Mouse (Mus musculus): ENCODE data around the gene Ypel3. TPM values are rescaled to one million over a fixed set of nuclear protein-coding genes. Genes with fewer than 3 reads are reported as not detected.
"Not testable (repeated sequence)": the region's sequence is repeated elsewhere in the genome, so short reads cannot be mapped to it uniquely, and the experiment has no call there.

Ypel3 gene
- 100 to 1,000 TPM in 1 of 4 experiments, 10 to 100 TPM in 3; 91.2 to 105 (median 95.6) TPM for total RNA-seq (2022)

- DNase-seq (ENCODE audit: low spot score in 2 of 2) = peak; percentile 93 to 96
These were observed at the start of gene Ypel3 for GRCm38 (mm10) chr7:126776598-126777057. Gene Ypel3 (plus strand): TSS chr7:126776955.

DNA sequence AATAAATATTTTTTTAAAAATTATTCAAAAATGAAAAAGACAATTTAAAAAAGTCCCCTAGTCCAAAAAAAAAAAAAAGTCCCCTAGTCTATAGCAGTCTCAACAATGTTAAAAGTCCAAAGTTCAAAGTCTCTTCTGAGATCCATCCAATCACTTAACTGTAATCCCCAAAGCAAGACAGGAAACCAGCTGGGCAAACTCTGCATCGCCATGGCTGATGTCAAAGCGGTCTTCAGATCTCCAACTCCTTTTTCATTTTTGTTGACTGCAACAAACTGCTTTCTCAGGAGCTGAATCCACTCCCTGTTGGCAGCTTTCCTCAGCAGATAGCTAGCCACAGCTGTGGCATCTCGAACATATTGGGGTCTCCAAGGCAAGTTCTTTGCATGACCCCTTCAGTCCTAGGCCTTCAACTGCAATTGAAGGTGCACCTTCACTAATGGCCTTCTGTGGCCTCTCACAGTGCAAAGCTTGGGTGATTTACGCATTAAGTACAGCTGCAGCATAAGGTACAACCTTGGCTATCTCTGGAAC is 46.4 kb upstream of the Ypel3 start:
- not testable (repeated sequence) for DNase-seq (ENCODE audit: low spot score in 2 of 2)

- DNase-seq (ENCODE audit: low spot score in 2 of 2) = no peak
These were observed 40.6 kb upstream of the Ypel3 start for GRCm38 (mm10) chr7:126736122-126736521.

- DNase-seq (ENCODE audit: low spot score in 2 of 2) = no peak
These were observed 37.2 kb upstream of the Ypel3 start for GRCm38 (mm10) chr7:126739551-126739950.

- DNase-seq (ENCODE audit: low spot score in 2 of 2) = no peak
These were observed 36.5 kb upstream of the Ypel3 start for GRCm38 (mm10) chr7:126740132-126740735.

- no peak for DNase-seq (ENCODE audit: low spot score in 2 of 2)
These were observed 35.8 kb upstream of the Ypel3 start for GRCm38 (mm10) chr7:126740977-126741376.

DNA sequence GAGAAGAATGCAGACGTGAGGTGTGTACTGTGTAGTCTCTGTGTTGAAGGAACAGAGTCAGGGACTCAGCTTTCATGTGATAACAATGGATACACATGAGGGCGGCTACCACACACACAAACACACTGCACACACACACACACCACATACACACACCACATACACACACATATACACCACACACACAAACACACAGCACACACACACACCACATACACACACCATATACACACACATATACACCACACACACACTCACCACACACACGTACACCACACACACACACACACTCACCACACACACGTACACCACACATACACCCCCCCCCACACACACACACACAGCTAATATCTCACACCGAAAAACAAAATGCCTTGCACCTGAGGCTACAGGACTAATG is 35.3 kb upstream of the Ypel3 start:
- DNase-seq (ENCODE audit: low spot score in 2 of 2) = no peak

DNA sequence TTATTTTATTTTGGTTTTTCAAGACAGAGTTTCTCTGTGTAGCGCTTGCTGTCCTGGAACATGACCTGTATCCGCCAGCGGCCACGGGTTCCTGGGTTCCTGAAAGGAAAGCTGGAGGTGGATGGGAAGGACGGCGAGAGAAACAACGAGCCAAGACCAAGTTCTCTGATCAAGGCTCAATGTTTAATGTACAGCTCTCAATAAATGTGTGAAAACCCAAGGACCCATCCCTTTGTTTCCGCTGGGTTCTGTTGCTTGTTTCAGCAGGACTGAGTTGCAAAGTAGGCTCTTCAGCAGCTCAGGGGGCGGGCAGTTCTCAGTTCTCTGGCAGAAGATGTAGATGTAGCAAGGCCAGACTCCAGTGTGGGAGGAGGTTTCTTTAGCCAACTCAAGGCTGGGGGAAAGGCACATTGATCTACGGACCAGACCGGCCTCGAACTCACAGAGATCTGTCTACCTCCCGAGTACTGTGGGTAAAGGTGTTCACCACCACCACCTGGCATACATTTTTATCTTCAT is 34.7 kb upstream of the Ypel3 start:
- no peak for DNase-seq (ENCODE audit: low spot score in 2 of 2)

GRCm38 (mm10) chr7:126746066-126746465 is 30.7 kb upstream of the Ypel3 start:
- no peak for DNase-seq (ENCODE audit: low spot score in 2 of 2)

- no peak for DNase-seq (ENCODE audit: low spot score in 2 of 2)
These were observed 30.0 kb upstream of the Ypel3 start for GRCm38 (mm10) chr7:126746798-126747197.

- no peak for DNase-seq (ENCODE audit: low spot score in 2 of 2)
These were observed 27.9 kb upstream of the Ypel3 start for GRCm38 (mm10) chr7:126748824-126749223.

DNA sequence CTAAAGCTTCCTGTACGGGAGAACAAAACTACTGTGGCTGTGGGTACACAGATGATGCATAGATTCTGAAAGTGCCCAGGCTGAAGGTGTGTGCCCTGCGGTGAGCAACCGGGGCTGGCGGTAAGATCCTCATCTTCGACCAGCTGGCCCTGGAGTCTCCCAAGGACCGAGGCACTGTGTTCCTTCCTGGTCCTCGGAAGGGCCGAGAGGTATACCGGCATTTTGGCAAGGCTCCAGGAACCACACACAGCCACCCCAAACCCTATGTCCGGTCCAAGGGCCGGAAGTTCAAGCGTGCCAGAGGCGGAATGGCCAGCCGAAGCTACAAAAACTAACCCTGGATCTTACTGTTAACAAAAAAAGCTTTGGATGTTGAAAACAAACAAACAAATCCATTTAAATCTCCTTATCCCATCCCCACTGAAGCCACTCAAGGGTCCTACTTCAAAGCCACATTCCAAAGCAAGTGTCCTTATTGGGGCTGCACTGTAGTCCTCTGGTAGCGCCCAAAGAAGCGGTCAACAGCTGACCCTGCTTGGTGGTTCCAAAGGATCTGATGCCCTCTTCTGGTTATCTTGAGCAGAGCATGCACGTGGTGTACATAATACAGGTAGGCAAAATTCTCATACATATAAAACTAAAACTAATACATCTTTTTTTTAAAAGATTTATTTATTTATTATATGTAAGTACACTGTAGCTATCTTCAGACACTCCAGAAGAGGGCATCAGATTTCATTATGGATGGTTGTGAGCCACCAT is 27.0 kb upstream of the Ypel3 start:
- no peak for DNase-seq (ENCODE audit: low spot score in 2 of 2)

- peak; percentile 67 to 74 for DNase-seq (ENCODE audit: low spot score in 2 of 2)
These were observed 21.9 kb upstream of the Ypel3 start for GRCm38 (mm10) chr7:126754866-126755265.

- no peak for DNase-seq (ENCODE audit: low spot score in 2 of 2)
These were observed 18.2 kb upstream of the Ypel3 start for GRCm38 (mm10) chr7:126758539-126758938.

DNA sequence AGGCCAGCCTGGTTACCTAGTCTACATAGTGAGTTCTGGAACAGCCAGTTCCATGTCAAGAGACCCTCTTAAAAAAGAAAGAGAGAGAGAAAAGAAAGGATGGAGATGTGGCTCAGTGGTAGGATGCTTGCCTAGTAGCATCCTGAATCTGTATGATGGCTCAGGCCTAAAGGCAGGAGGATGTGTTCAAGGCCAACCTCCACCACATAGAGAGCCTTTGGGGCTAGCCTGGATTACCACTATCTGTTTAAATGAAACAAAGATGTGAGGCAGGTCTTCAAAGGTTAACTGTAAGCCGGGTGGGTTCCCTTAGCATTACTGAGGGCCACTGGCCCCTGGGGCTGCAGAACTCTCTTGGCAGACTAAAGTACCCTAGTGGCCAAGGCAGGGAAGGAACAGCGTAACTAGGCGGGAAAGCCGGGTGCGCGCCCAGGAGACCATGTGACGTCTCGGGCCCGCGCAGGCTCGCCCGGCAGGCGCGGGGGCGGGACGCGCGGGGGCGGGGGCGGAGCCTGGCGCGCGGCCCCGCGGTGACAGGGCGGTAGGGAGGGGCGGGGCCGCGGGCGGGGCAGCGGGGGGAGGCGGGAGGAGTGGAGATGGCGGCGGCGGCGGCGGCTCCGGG is 17.6 kb upstream of the Ypel3 start, which contains the start of gene Mapk3:
TSS of gene Mapk3 (plus strand) at position 552 of the 622 bp plus-strand sequence.
- peak; percentile 85 to 91 for DNase-seq (ENCODE audit: low spot score in 2 of 2)

- no peak for DNase-seq (ENCODE audit: low spot score in 2 of 2)
These were observed 16.9 kb upstream of the Ypel3 start for GRCm38 (mm10) chr7:126759672-126760390.

- DNase-seq (ENCODE audit: low spot score in 2 of 2) = peak; percentile 36 to 73
These were observed 16.4 kb upstream of the Ypel3 start for GRCm38 (mm10) chr7:126760391-126760802.

- no peak for DNase-seq (ENCODE audit: low spot score in 2 of 2)
These were observed 15.8 kb upstream of the Ypel3 start for GRCm38 (mm10) chr7:126760956-126761355.

DNA sequence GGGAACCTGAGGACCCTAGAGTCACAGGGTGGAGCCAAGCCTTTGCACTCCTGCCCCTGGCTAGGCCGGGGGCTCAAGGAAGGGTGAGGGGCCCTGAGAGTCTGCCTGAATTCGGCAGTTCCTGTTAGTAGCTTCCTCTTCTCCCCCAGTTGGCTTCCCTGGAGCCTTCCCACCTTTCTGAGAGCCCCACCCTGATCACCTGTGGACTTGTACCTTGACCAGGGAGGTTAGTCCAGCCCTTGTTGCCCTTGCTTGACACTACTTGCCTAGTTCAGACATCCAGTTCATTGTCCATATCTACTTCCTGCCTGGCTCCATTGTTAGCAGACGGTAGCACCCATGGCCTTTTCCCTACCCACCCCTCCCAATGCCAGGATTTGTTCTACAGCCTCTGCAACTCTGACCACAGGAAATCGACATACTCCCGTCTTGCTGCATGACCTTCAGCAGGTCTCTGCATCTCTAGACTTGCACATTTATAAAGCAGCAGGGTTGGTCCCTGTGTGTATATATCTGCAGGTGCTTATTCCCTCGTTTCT is 15.2 kb upstream of the Ypel3 start:
- DNase-seq (ENCODE audit: low spot score in 2 of 2) = no peak

DNA sequence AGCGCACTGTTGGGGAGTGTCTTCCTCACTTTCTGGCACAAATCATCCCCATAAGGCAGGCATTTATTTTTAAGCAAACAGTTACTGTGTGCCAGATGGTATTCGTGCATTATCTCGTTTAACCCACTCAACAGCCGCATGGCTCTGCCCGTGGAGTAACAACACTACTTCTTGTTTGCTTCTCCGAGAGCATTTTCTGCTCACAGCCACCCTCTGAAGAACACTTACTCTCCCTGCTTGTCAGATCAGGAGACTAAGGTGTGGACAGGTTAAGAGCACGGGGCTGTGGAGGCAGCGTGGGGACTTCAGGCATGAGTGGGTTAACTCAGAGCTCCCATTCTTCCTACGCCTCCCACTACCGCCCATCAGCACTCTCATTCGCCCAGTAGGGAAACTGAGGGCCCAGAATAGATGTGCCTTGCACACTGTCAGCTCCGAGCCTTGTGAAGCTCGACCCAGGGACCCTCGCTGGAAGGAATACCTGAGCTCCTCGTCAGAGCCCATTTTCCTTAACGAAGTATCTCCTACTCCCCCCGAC is 14.2 kb upstream of the Ypel3 start:
- DNase-seq (ENCODE audit: low spot score in 2 of 2) = no peak

DNA sequence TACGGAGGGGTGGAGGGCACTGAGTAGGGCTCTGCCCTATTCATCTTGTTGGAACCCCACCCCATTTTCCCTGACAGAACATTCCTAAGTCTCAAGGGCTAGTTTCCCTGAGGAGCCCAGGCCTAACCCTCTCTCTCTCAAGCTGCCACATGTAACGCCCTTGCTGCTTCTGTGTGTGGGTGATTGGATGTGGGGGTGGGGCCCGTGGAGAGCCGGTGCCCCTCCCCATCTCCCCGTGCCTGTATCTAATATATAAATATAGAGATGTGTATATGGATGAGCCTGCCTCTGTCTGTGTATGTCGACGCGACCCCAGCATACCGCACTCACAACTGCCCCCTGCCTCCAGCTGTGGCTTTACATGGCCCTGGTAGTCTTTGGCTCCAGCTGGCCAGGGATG is 11.2 kb upstream of the Ypel3 start:
- DNase-seq (ENCODE audit: low spot score in 2 of 2) = no peak
